Mouse (Mus musculus) cortical plate, adult 2 months (tissue): Measurements from ENCODE around the gene D630003M21Rik. TPM values are rescaled to one million over a fixed set of nuclear protein-coding genes. Genes with fewer than 3 reads are reported as not detected.

Experiments used
- H3K27ac ChIP-seq: fragments of 200-500 bp; 2 replicates; pipeline ENCODE4 v1.5.1; 2012; ENCODE audit warnings: low read length, control low read depth, inconsistent platforms; ENCODE audit not compliant: insufficient read depth
- H3K4me1 ChIP-seq: fragments of 200-500 bp; 2 replicates; pipeline ENCODE4 v1.6.1; 2011; ENCODE audit warnings: low read length; ENCODE audit not compliant: control insufficient read depth, insufficient read depth
- H3K4me3 ChIP-seq: fragments of 200-500 bp; 2 replicates; pipeline ENCODE4 v1.5.1; 2011; ENCODE audit warnings: mild to moderate bottlenecking, low read length, control low read depth; ENCODE audit not compliant: insufficient read depth
- CTCF ChIP-seq: fragments of 200-500 bp; IDR thresholded peaks from 2 replicates; pipeline ENCODE4 v1.5.1; 2011; ENCODE audit warnings: mild to moderate bottlenecking, control low read depth, low read length; ENCODE audit not compliant: insufficient read depth; ENCODE audit errors: extremely low read depth
- POLR2A ChIP-seq: fragments of 200-500 bp; IDR thresholded peaks from 2 replicates; pipeline ENCODE4 v1.6.1; 2011; ENCODE audit warnings: mild to moderate bottlenecking, low read length, control low read depth; ENCODE audit not compliant: insufficient read depth; ENCODE audit errors: extremely low read depth
- polyA plus RNA-seq: library from polyadenylated mRNA; depleted of rRNA; stranded (reverse); fragments of >200 nt; gene quantifications from 2 replicates; pipeline ENCODE4 v1.2.3, GENCODE M21; 2012

The D630003M21Rik gene
- polyA plus RNA-seq, 1 experiment, result 3.9 TPM

- no peak for TF ChIP-seq CTCF
- no peak for TF ChIP-seq POLR2A
- no peak overlapping the region for H3K27ac ChIP-seq
- H3K4me3 ChIP-seq, result no peak overlapping the region
- no peaks in the 10 kb centered on the region for H3K4me1 ChIP-seq
Measured at GRCm38 (mm10) chr2:158256894-158257293, 27.9 kb upstream of the D630003M21Rik start.

DNA sequence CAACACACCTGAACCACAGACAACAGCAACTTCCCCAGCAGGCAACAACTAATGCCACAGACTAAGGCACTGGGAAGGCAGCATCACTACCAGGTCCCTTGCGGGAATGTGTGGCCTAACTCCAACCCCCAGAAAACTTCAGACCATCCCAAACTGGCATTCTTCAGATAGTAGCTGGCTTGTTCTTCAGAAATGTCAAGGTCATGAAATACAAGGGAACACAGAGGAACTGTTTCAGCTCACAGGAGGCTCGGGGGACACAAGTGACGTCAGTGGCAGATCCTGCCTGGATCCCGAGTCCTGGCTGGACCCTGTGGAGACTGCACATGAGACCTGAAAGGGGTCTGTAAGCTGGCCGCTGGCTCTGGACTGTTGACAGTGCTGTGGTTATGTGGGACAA, 24.8 kb upstream of the D630003M21Rik start:
- no peak for TF ChIP-seq POLR2A
- TF ChIP-seq CTCF, result no peak
- no peak overlapping the region for H3K27ac ChIP-seq
- H3K4me3 ChIP-seq, result no peak overlapping the region
- peaks cover 1% of the 10 kb centered on the region; the same call in 1 of the 2 replicates for H3K4me1 ChIP-seq

DNA sequence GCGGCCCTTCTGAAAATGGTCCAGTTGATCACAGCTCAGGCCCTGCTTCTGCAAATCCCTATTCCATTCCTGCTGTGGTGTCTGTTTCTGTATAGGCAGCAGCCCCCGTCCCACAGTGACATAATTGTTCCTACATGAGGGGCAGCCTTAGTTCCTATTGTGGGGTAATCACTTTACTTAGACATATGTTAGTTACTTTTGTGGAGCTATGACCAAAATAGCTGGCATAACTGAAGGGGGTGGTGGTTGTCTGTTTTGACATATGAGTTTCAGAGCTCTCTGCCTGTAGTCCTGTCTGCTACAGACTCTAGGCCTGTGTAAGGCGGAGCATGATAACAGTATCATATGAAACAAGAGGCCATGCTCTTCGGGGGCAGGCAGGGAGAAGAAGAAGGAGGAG, 21.5 kb upstream of the D630003M21Rik start:
- no peak overlapping the region for H3K27ac ChIP-seq
- H3K4me1 ChIP-seq, result peaks cover 1% of the 10 kb centered on the region; the same call in 1 of the 2 replicates
- no peak for TF ChIP-seq CTCF
- no peak for TF ChIP-seq POLR2A
- no peak overlapping the region for H3K4me3 ChIP-seq

GRCm38 (mm10) chr2:158248318-158248717, 19.3 kb upstream of the D630003M21Rik start:
- H3K4me3 ChIP-seq, result no peak overlapping the region
- H3K27ac ChIP-seq, result no peak overlapping the region
- TF ChIP-seq CTCF, result no peak
- TF ChIP-seq POLR2A, result no peak

GRCm38 (mm10) chr2:158247852-158248251, 18.8 kb upstream of the D630003M21Rik start:
- peaks cover 3% of the 10 kb centered on the region; the same call in 1 of the 2 replicates for H3K4me1 ChIP-seq
- no peak overlapping the region for H3K27ac ChIP-seq
- H3K4me3 ChIP-seq, result no peak overlapping the region
- no peak for TF ChIP-seq CTCF
- no peak for TF ChIP-seq POLR2A

More at GRCm38 (mm10) chr2:158248318-158248717, 19.3 kb upstream of the D630003M21Rik start:
- H3K4me1 ChIP-seq, result peaks cover 3% of the 10 kb centered on the region; the same call in 1 of the 2 replicates

- TF ChIP-seq CTCF, result no peak
- no peak for TF ChIP-seq POLR2A
- H3K4me1 ChIP-seq, result peaks cover 3% of the 10 kb centered on the region; the same call in 1 of the 2 replicates
Measured at GRCm38 (mm10) chr2:158245072-158245817, 16.2 kb upstream of the D630003M21Rik start.

GRCm38 (mm10) chr2:158243129-158243870, 14.3 kb upstream of the D630003M21Rik start:
- no peak overlapping the region for H3K27ac ChIP-seq
- peaks cover 3% of the 10 kb centered on the region; the same call in 1 of the 2 replicates for H3K4me1 ChIP-seq
- no peak for TF ChIP-seq POLR2A
- no peak for TF ChIP-seq CTCF
- H3K4me3 ChIP-seq, result no peak overlapping the region

More at GRCm38 (mm10) chr2:158245072-158245817, 16.2 kb upstream of the D630003M21Rik start:
- H3K27ac ChIP-seq, result no peak overlapping the region
- H3K4me3 ChIP-seq, result no peak overlapping the region

DNA sequence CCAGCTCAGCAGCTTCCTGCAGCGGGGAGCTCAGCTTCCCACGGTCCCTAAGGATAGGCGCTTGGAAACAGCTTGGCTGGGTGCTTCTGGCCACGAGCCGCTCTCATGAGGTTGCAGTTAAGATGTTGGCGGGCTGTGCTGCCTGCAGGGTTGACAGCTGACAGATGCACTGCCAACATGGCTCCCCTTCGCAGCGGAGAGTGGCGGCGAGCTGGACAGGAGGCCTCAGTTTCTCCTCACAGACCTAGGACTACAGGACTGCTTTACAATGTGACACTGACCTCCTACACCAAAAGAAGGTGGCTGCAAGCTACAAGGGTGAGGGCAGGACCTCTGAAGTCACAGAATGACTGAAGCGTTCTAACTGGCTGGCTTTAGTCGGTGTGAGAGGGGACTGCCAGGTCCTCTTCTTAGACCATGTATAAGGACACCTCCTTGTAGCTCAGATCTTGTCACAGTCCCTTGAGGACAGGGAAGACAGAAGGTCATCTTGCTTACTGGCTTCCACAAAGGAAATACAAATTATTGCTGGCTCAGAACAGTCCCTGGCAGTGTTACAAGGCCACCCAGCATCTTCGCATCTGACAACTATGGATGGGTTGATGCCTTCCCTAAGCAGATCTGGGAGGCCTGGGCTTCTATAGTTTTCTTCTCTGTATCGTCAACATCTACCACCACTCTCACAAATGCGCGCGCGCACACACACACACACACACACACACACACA, 13.3 kb upstream of the D630003M21Rik start:
- Histone ChIP-seq H3K4me3 (no peak overlapping the region), H3K27ac (no peak overlapping the region), H3K4me1 (peaks cover 3% of the 10 kb centered on the region; the same call in 1 of the 2 replicates)
- TF ChIP-seq CTCF, result no peak
- TF ChIP-seq POLR2A, result no peak

DNA sequence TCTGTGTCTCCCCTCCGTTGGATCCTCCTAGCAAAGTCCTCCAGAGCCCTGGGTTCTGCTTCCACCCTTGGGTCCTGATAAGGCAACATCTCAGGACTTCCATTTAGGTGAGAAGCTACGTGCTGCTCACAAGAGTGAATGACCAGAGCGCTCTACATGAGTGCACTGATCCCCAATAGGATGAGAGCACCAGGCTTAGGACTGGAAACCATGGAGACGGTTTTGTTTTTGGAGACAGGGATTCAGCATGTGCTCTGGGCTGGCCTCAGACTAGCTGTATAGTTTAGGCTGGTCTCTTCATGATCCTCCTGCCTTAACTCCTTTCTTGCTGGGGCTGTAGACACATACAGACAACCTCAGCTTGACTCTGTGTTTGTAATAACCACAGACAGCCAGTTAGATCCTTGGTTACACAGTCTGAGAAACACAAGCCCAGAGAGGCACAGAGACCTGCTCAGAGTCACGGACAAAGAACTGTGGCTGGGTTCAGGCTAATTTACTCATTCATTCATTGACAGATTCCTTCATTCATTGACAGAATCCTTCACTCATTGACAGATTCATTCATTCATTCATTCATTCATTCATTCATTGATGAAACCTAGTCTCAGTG, 12.2 kb upstream of the D630003M21Rik start:
- TF ChIP-seq CTCF (no peak), POLR2A (no peak)
- Histone ChIP-seq H3K4me3 (no peak overlapping the region), H3K27ac (no peak overlapping the region), H3K4me1 (peaks cover 3% of the 10 kb centered on the region; the same call in 1 of the 2 replicates)
